Mouse (Mus musculus): ENCODE data around the gene Lcmt1. TPM values are rescaled to one million over a fixed set of nuclear protein-coding genes. Genes with fewer than 3 reads are reported as not detected.
A peak's percentile ranks its signal among the peaks of the same experiment; 100 is the strongest.

Gene Lcmt1
- polyA plus RNA-seq, 1 experiment from 2014 or later, result 49.7 TPM

- 95% methylated on average over 8 of the region's 8 CpGs for WGBS
These were observed 5.6 kb upstream of the Lcmt1 start for GRCm38 (mm10) chr7:123363971-123364370.

GRCm38 (mm10) chr7:123365876-123366741, 3.5 kb upstream of the Lcmt1 start:
- ATAC-seq (replicated peaks; ENCODE audit: low FRiP score) (peak; percentile 65), DNase-seq (ENCODE audit: low spot score) (no peak)
- Histone ChIP-seq H3K27ac (ENCODE audit: low read depth, low read length) (peak overlapping the region; percentile 83), H3K36me3 (ENCODE audit: control insufficient read depth, insufficient read depth, low read length) (no peaks in the 10 kb centered on the region), H3K27me3 (replicated peaks; ENCODE audit: control insufficient read depth, insufficient read depth, low read length) (no peaks in the 10 kb centered on the region), H3K4me3 (ENCODE audit: low read depth, low read length) (peak overlapping the region; percentile 21), H3K9me3 (ENCODE audit: control insufficient read depth, low read length) (no peaks in the 10 kb centered on the region), H3K9ac (ENCODE audit: low read depth, low read length) (peak overlapping the region; percentile 47; the same call in 1 of the 2 replicates), H3K4me1 (replicated peaks; ENCODE audit: control insufficient read depth, insufficient read depth, low read length) (peaks cover 59% of the 10 kb centered on the region), H3K4me2 (peak overlapping the region; percentile 58)
- WGBS, result 59% methylated on average over 7 of the region's 7 CpGs

More at GRCm38 (mm10) chr7:123363971-123364370, 5.6 kb upstream of the Lcmt1 start:
- H3K27ac ChIP-seq (ENCODE audit: low read depth, low read length), result no peak overlapping the region
- no peak overlapping the region for H3K4me3 ChIP-seq (ENCODE audit: low read depth, low read length)
- H3K27me3 ChIP-seq (replicated peaks; ENCODE audit: control insufficient read depth, insufficient read depth, low read length), result no peaks in the 10 kb centered on the region
- no peaks in the 10 kb centered on the region for H3K9me3 ChIP-seq (ENCODE audit: control insufficient read depth, low read length)
- no peaks in the 10 kb centered on the region for H3K36me3 ChIP-seq (ENCODE audit: control insufficient read depth, insufficient read depth, low read length)
- no peak overlapping the region for H3K9ac ChIP-seq (ENCODE audit: low read depth, low read length)
- no peak overlapping the region for H3K4me2 ChIP-seq
- ATAC-seq (replicated peaks; ENCODE audit: low FRiP score) (no peak), DNase-seq (ENCODE audit: low spot score) (no peak)
- peaks cover 58% of the 10 kb centered on the region for H3K4me1 ChIP-seq (replicated peaks; ENCODE audit: control insufficient read depth, insufficient read depth, low read length)

- Histone ChIP-seq H3K4me2 (peak overlapping the region; percentile 58), H3K36me3 (ENCODE audit: control insufficient read depth, insufficient read depth, low read length) (no peaks in the 10 kb centered on the region), H3K9ac (ENCODE audit: low read depth, low read length) (peak overlapping the region; percentile 35; the same call in 1 of the 2 replicates), H3K27me3 (replicated peaks; ENCODE audit: control insufficient read depth, insufficient read depth, low read length) (no peaks in the 10 kb centered on the region), H3K9me3 (ENCODE audit: control insufficient read depth, low read length) (no peaks in the 10 kb centered on the region), H3K27ac (ENCODE audit: low read depth, low read length) (peak overlapping the region; percentile 83), H3K4me3 (ENCODE audit: low read depth, low read length) (no peak overlapping the region; the same call in 1 of the 2 replicates), H3K4me1 (replicated peaks; ENCODE audit: control insufficient read depth, insufficient read depth, low read length) (peaks cover 57% of the 10 kb centered on the region)
- no peak for DNase-seq (ENCODE audit: low spot score)
- no peak for ATAC-seq (replicated peaks; ENCODE audit: low FRiP score)
- WGBS, result 77% methylated on average over 8 of the region's 8 CpGs
These were observed 2.8 kb upstream of the Lcmt1 start for GRCm38 (mm10) chr7:123366806-123367205.

GRCm38 (mm10) chr7:123367218-123368150, 2.1 kb upstream of the Lcmt1 start:
- ATAC-seq (replicated peaks; ENCODE audit: low FRiP score) (no peak), DNase-seq (ENCODE audit: low spot score) (no peak)
- H3K4me1 ChIP-seq (replicated peaks; ENCODE audit: control insufficient read depth, insufficient read depth, low read length), result peaks cover 57% of the 10 kb centered on the region
- H3K27me3 ChIP-seq (replicated peaks; ENCODE audit: control insufficient read depth, insufficient read depth, low read length), result no peaks in the 10 kb centered on the region
- no peak overlapping the region for H3K9ac ChIP-seq (ENCODE audit: low read depth, low read length)
- H3K9me3 ChIP-seq (ENCODE audit: control insufficient read depth, low read length), result no peaks in the 10 kb centered on the region
- peak overlapping the region; percentile 95 for H3K4me2 ChIP-seq
- 73% methylated on average over 16 of the region's 16 CpGs for WGBS
- 0 out of 2 replicates have a peak overlapping the region, but pooled peaks have one; percentile 79 for H3K4me3 ChIP-seq (ENCODE audit: low read depth, low read length)
- H3K27ac ChIP-seq (ENCODE audit: low read depth, low read length), result no peak overlapping the region
- no peaks in the 10 kb centered on the region for H3K36me3 ChIP-seq (ENCODE audit: control insufficient read depth, insufficient read depth, low read length)

GRCm38 (mm10) chr7:123368187-123368586, 1.4 kb upstream of the Lcmt1 start:
- no peaks in the 10 kb centered on the region for H3K9me3 ChIP-seq (ENCODE audit: control insufficient read depth, low read length)
- H3K36me3 ChIP-seq (ENCODE audit: control insufficient read depth, insufficient read depth, low read length), result no peaks in the 10 kb centered on the region
- no peak overlapping the region for H3K27ac ChIP-seq (ENCODE audit: low read depth, low read length)
- H3K4me3 ChIP-seq (ENCODE audit: low read depth, low read length), result peak overlapping the region; percentile 79
- ATAC-seq (replicated peaks; ENCODE audit: low FRiP score) (no peak), DNase-seq (ENCODE audit: low spot score) (no peak)
- peak overlapping the region; percentile 95 for H3K4me2 ChIP-seq
- no peak overlapping the region for H3K9ac ChIP-seq (ENCODE audit: low read depth, low read length)
- 60% methylated on average over 2 of the region's 2 CpGs for WGBS
- H3K27me3 ChIP-seq (replicated peaks; ENCODE audit: control insufficient read depth, insufficient read depth, low read length), result no peaks in the 10 kb centered on the region
- peaks cover 54% of the 10 kb centered on the region for H3K4me1 ChIP-seq (replicated peaks; ENCODE audit: control insufficient read depth, insufficient read depth, low read length)

- 1% methylated on average over 49 of the region's 51 CpGs for whole genome bisulfite sequencing
- peak overlapping the region; percentile 79 for H3K4me3 ChIP-seq (ENCODE audit: low read depth, low read length)
- no peaks in the 10 kb centered on the region for H3K9me3 ChIP-seq (ENCODE audit: control insufficient read depth, low read length)
- peak overlapping the region; percentile 82 for H3K27ac ChIP-seq (ENCODE audit: low read depth, low read length)
- H3K4me2 ChIP-seq, result peak overlapping the region; percentile 95
- H3K4me1 ChIP-seq (replicated peaks; ENCODE audit: control insufficient read depth, insufficient read depth, low read length), result peaks cover 47% of the 10 kb centered on the region
- no peaks in the 10 kb centered on the region for H3K27me3 ChIP-seq (replicated peaks; ENCODE audit: control insufficient read depth, insufficient read depth, low read length)
- no peaks in the 10 kb centered on the region for H3K36me3 ChIP-seq (ENCODE audit: control insufficient read depth, insufficient read depth, low read length)
- H3K9ac ChIP-seq (ENCODE audit: low read depth, low read length), result peak overlapping the region; percentile 81
- DNase-seq (ENCODE audit: low spot score) (no peak), ATAC-seq (replicated peaks; ENCODE audit: low FRiP score) (peak; percentile 32)
These were observed 522 bp upstream of the Lcmt1 start for GRCm38 (mm10) chr7:123368778-123369746.

- WGBS, result 60% methylated on average over 9 of the region's 9 CpGs
These were observed 1.1 kb downstream of the Lcmt1 start for GRCm38 (mm10) chr7:123370700-123371099.

More at GRCm38 (mm10) chr7:123370700-123371099, 1.1 kb downstream of the Lcmt1 start:
- peak overlapping the region; percentile 79 for H3K4me3 ChIP-seq (ENCODE audit: low read depth, low read length)
- ATAC-seq (replicated peaks; ENCODE audit: low FRiP score) (no peak), DNase-seq (ENCODE audit: low spot score) (no peak)
- no peaks in the 10 kb centered on the region for H3K36me3 ChIP-seq (ENCODE audit: control insufficient read depth, insufficient read depth, low read length)
- peak overlapping the region; percentile 82; the same call in 1 of the 2 replicates for H3K27ac ChIP-seq (ENCODE audit: low read depth, low read length)
- no peaks in the 10 kb centered on the region for H3K9me3 ChIP-seq (ENCODE audit: control insufficient read depth, low read length)
- H3K4me1 ChIP-seq (replicated peaks; ENCODE audit: control insufficient read depth, insufficient read depth, low read length), result peaks cover 31% of the 10 kb centered on the region
- H3K9ac ChIP-seq (ENCODE audit: low read depth, low read length), result peak overlapping the region; percentile 81
- peak overlapping the region; percentile 95 for H3K4me2 ChIP-seq
- H3K27me3 ChIP-seq (replicated peaks; ENCODE audit: control insufficient read depth, insufficient read depth, low read length), result no peaks in the 10 kb centered on the region
